Mouse (Mus musculus) megakaryocyte, embryonic 14.5 days (primary cell): ENCODE results near the gene Nek3.

ENCODE experiments used
- FLI1 ChIP-seq: IDR thresholded peaks from 2 replicates; pipeline ENCODE4 v1.6.1; 2012; ENCODE audit warnings: low read length, inconsistent platforms, mixed read lengths
- GATA1 ChIP-seq: IDR thresholded peaks from 3 replicates; pipeline ENCODE4 v1.6.1; 2012; ENCODE audit warnings: mixed read lengths, low read length, inconsistent platforms, borderline replicate concordance

DNA sequence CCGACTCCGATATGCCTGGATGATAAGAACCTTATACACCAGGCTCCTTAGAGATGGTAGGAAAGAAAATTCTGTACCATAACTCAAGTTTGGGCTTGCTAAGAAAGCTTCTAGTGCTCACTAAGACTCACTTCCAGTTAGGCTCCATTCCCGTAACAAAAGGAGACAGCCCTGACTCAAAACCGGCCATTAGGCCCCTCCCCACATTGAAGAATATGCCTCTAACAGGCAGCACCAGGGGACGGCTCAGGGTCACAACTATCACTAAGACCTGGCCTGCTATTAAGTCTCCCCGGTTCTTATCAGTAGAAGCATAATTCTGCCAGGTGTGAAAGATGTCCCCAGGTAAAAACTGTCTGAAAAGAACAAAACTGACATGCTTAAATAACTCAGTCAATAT lies 20.4 kb downstream of the Nek3 start:
- TF ChIP-seq FLI1 (no peak), GATA1 (no peak)
